Mouse (Mus musculus): ENCODE results near the gene Dcaf8. TPM values are rescaled to one million over a fixed set of nuclear protein-coding genes. Genes with fewer than 3 reads are reported as not detected.
"Not testable (repeated sequence)": the region's sequence is repeated elsewhere in the genome, so short reads cannot be mapped to it uniquely, and the experiment has no call there.

The Dcaf8 gene
- polyA plus RNA-seq, 1 experiment from 2014 or later = 123 TPM

DNA sequence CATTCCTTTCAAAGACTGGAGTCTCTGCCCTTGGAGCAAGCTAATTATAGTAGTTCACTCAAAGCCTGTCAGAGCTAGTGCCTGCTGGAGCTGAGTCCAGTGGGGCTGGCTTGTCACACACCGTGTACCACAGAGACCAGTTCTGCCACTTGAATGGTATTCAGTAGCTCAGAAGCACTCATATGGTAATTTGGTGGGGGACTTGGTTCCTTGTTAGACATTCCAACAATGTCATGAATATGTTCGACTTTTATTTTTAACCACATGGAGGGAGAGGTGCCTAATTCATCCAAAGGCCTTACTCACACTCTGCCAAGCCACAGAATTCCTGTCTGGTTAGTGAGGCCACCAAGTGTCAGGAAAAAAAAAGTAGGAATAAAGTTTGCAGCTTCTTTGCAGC lies 94.5 kb downstream of the Dcaf8 start:
- no peak overlapping the region for H3K27ac ChIP-seq (ENCODE audit: low read length)
- H3K4me1 ChIP-seq (ENCODE audit: control insufficient read depth, insufficient read depth, low read length) = no peaks in the 10 kb centered on the region
- H3K4me3 ChIP-seq (replicated peaks; ENCODE audit: low read length) = no peak overlapping the region
- no peaks in the 10 kb centered on the region for H3K36me3 ChIP-seq (ENCODE audit: control insufficient read depth, insufficient read depth, low read length)
- H3K9me3 ChIP-seq (replicated peaks; ENCODE audit: control insufficient read depth, low read length) = no peaks in the 10 kb centered on the region
- peaks cover 4% of the 10 kb centered on the region; the same call in 1 of the 2 replicates for H3K27me3 ChIP-seq (ENCODE audit: control insufficient read depth, insufficient read depth, low read length)
- no peak for ATAC-seq (ENCODE audit: insufficient read depth, low FRiP score)
- no peak overlapping the region for H3K9ac ChIP-seq (ENCODE audit: low read length)
- no peak overlapping the region for H3K4me2 ChIP-seq (ENCODE audit: low read depth, low read length)
- WGBS = 54% methylated on average over 2 of the region's 2 CpGs

DNA sequence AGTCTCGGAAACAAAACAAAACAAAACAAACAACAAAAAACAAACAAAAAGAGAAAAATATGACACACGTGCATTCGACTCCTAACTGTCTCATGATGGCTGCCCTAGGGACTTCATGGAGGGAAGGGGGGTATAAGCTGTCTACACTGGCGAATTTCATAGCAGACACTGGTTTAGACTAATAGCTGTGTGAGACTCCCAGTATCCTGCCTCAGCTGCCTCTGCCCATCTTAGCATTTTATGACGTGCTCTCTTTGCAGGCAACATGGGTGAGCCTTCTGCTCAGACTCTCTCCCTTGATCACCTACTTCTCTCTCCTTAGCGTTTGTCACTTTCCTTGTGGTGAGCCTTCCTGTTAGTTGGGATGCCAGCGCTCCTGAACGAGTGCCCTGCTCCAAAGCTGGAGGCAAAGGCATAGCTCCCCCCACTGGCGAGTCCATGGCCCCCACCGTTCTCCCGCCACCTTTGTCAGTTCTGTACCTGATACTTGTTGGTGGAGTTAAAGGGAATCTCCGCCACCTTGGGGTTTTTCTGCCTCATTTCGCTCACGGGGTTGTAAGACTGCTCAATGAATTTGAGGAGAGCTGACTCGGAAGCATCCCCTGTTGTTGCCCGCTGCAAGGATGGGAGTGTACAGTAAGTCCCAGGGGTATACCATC lies 95.8 kb downstream of the Dcaf8 start:
- Histone ChIP-seq H3K27ac (ENCODE audit: low read length) (no peak overlapping the region), H3K27me3 (ENCODE audit: control insufficient read depth, insufficient read depth, low read length) (peaks cover 4% of the 10 kb centered on the region; the same call in 1 of the 2 replicates), H3K9me3 (replicated peaks; ENCODE audit: control insufficient read depth, low read length) (no peaks in the 10 kb centered on the region), H3K9ac (ENCODE audit: low read length) (no peak overlapping the region), H3K4me3 (replicated peaks; ENCODE audit: low read length) (no peak overlapping the region), H3K4me2 (ENCODE audit: low read depth, low read length) (no peak overlapping the region), H3K36me3 (ENCODE audit: control insufficient read depth, insufficient read depth, low read length) (no peaks in the 10 kb centered on the region), H3K4me1 (ENCODE audit: control insufficient read depth, insufficient read depth, low read length) (no peaks in the 10 kb centered on the region)
- 30% methylated on average over 16 of the region's 16 CpGs for WGBS
- no peak for ATAC-seq (ENCODE audit: insufficient read depth, low FRiP score)

DNA sequence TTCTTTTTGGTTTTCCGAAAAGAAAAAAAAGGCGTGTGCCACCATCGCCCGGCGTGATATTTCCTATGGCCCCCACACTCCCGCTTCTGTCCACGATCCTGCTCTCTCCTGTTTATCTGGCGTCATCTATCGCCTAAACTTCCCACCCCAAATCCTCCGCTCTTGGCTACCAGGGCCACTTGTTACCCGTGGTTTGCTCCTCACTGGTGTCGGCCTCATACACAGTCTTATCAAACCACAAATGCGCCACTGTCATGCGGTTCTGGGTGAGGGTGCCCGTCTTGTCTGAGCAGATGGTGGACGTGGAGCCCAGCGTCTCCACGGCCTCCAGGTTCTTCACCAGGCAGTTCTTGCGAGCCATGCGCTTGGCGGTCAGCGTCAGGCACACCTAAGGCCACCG lies 96.8 kb downstream of the Dcaf8 start:
- H3K36me3 ChIP-seq (ENCODE audit: control insufficient read depth, insufficient read depth, low read length); H3K9me3 ChIP-seq (replicated peaks; ENCODE audit: control insufficient read depth, low read length); H3K4me1 ChIP-seq (ENCODE audit: control insufficient read depth, insufficient read depth, low read length); H3K9ac ChIP-seq (ENCODE audit: low read length); H3K4me2 ChIP-seq (ENCODE audit: low read depth, low read length); H3K27ac ChIP-seq (ENCODE audit: low read length); H3K4me3 ChIP-seq (replicated peaks; ENCODE audit: low read length); H3K27me3 ChIP-seq (ENCODE audit: control insufficient read depth, insufficient read depth, low read length); ATAC-seq (ENCODE audit: insufficient read depth, low FRiP score): not testable (repeated sequence)
- WGBS = 41% methylated on average over 23 of the region's 23 CpGs

Other genes with a start within 250 kb of the Dcaf8 start
- gene Slamf6, start 230.6 kb upstream of the Dcaf8 start, polyA plus RNA-seq (2015; fragmentation: Nextera tagmentation; extraction: Ambion mirVana) = 0.57 and 1.1 TPM in 2 replicates
- gene Vangl2, start 119.6 kb upstream of the Dcaf8 start, polyA plus RNA-seq (2015; fragmentation: Nextera tagmentation; extraction: Ambion mirVana) = 9.7 and 10.6 TPM in 2 replicates
- not detected in 2 replicates for gene Nhlh1, start 90.5 kb upstream of the Dcaf8 start, polyA plus RNA-seq (2015; fragmentation: Nextera tagmentation; extraction: Ambion mirVana)
- 238 and 260 TPM in 2 replicates for gene Copa, start 65.6 kb upstream of the Dcaf8 start, polyA plus RNA-seq (2015; fragmentation: Nextera tagmentation; extraction: Ambion mirVana)
- 132 and 145 TPM in 2 replicates for gene Ncstn, start 65.3 kb upstream of the Dcaf8 start, polyA plus RNA-seq (2015; fragmentation: Nextera tagmentation; extraction: Ambion mirVana)
- 123 and 129 TPM in 2 replicates for gene Pex19, start 21.3 kb upstream of the Dcaf8 start, polyA plus RNA-seq (2015; fragmentation: Nextera tagmentation; extraction: Ambion mirVana)
- 131 and 148 TPM in 2 replicates for gene Pea15a, start 58.7 kb downstream of the Dcaf8 start, polyA plus RNA-seq (2015; fragmentation: Nextera tagmentation; extraction: Ambion mirVana)
- 26.1 and 53.9 TPM in 2 replicates for gene Casq1, start 71.8 kb downstream of the Dcaf8 start, polyA plus RNA-seq (2015; fragmentation: Nextera tagmentation; extraction: Ambion mirVana)
- 0.04 TPM in 1 of 2 replicates, not detected in the other for gene Atp1a4, start 110.3 kb downstream of the Dcaf8 start, polyA plus RNA-seq (2015; fragmentation: Nextera tagmentation; extraction: Ambion mirVana)
- gene Igsf8, start 113.6 kb downstream of the Dcaf8 start, polyA plus RNA-seq (2015; fragmentation: Nextera tagmentation; extraction: Ambion mirVana) = 27.8 and 35.0 TPM in 2 replicates
- 5.7 and 7.5 TPM in 2 replicates for gene Atp1a2, start 150.0 kb downstream of the Dcaf8 start, polyA plus RNA-seq (2015; fragmentation: Nextera tagmentation; extraction: Ambion mirVana)
- 0.07 TPM in 1 of 2 replicates, not detected in the other for gene Kcnj9, start 181.2 kb downstream of the Dcaf8 start, polyA plus RNA-seq (2015; fragmentation: Nextera tagmentation; extraction: Ambion mirVana)
- 0.07 and 0.19 TPM in 2 replicates for gene Kcnj10, start 193.1 kb downstream of the Dcaf8 start, polyA plus RNA-seq (2015; fragmentation: Nextera tagmentation; extraction: Ambion mirVana)
- gene Pigm, start 228.5 kb downstream of the Dcaf8 start, polyA plus RNA-seq (2015; fragmentation: Nextera tagmentation; extraction: Ambion mirVana) = 6.1 and 6.4 TPM in 2 replicates